Mouse (Mus musculus) MEL-GATA-1-ER (cell line): Measurements from ENCODE around the gene Nkap.
"Not testable (repeated sequence)": the region's sequence is repeated elsewhere in the genome, so short reads cannot be mapped to it uniquely, and the experiment has no call there.

ENCODE experiments used
- DNase-seq: peaks from one replicate; pipeline ENCODE4 v3.0.0-alpha.2; 2012; ENCODE audit warnings: low read depth; ENCODE audit errors: extremely low read depth

Nkap gene

DNA sequence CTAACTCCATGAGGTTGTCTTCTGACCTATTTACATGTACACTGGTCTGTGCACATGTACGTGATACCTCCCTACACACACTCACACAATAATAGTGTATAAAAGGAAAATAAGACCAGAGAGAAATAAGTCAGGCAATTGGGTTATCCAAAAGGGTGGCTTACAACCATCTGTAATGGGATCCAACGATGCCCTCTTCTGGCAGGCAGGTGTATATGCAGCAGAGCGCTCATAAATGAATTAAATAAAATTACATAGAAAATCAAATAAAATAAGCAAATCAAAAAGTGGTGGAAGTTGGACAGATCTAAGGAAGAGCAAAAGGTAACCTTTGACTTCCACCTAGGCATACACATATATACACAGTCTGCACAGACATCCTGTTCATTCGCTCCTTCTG, 31.2 kb downstream of the Nkap start:
- peak; percentile 6 for DNase-seq

DNA sequence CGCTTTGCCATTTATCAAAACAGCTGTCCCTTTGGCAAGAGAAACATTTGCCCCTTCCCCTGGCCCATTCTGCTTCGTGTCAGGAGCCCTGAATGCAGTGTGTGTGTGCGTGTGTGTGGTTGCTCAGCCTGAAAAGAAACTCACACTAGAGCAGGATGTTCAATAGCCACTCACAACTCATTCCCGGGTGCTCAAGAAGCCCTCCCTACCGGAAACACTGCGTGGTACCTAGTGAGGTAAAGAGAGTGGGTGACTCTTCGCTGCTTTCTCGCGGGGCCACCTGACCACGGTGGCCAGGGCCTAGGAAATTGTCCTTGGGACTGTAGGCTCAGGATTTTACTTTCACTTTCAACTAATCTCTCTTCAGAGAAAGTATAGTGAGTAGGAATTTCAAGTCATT, 34.6 kb downstream of the Nkap start:
- no peak for DNase-seq

- DNase-seq: no peak
Observed at GRCm38 (mm10) chrX:37163115-37163514, 36.5 kb downstream of the Nkap start.

- peak; percentile 22 for DNase-seq
Observed at GRCm38 (mm10) chrX:37167085-37167484, 40.5 kb downstream of the Nkap start.

- no peak for DNase-seq
Observed at GRCm38 (mm10) chrX:37168742-37169141, 42.1 kb downstream of the Nkap start, which contains the start of gene Akap14. TSS of gene Akap14 (minus strand) at chrX:37168842.

GRCm38 (mm10) chrX:37184401-37184800, 57.8 kb downstream of the Nkap start:
- not testable (repeated sequence) for DNase-seq

- DNase-seq: peak; percentile 7
Observed at GRCm38 (mm10) chrX:37190755-37191104, 64.1 kb downstream of the Nkap start.

- peak; percentile 48 for DNase-seq
Observed at GRCm38 (mm10) chrX:37191105-37191743, 64.6 kb downstream of the Nkap start, which contains the start of the genes Ndufa1 and Rnf113a1. TSS of gene Ndufa1 (minus strand) at chrX:37191163. TSS of gene Rnf113a1 (plus strand) at chrX:37191245.

GRCm38 (mm10) chrX:37191744-37192379, 65.3 kb downstream of the Nkap start:
- peak; percentile 12 for DNase-seq

GRCm38 (mm10) chrX:37198676-37199075, 72.1 kb downstream of the Nkap start:
- no peak for DNase-seq
